Mouse (Mus musculus): ENCODE results near the gene Slc25a36. TPM values are rescaled to one million over a fixed set of nuclear protein-coding genes. Genes with fewer than 3 reads are reported as not detected.

The Slc25a36 gene
- polyA plus RNA-seq, 1 experiment from 2014 or later: 69.3 TPM

GRCm38 (mm10) chr9:97041633-97042032 lies 69.3 kb downstream of the Slc25a36 start:
- Histone ChIP-seq H3K4me3 (ENCODE audit: low read depth, low read length) (no peak overlapping the region), H3K4me2 (ENCODE audit: low read length) (no peak overlapping the region), H3K9me3 (replicated peaks; ENCODE audit: control insufficient read depth, low read length, poor library complexity, severe bottlenecking) (no peaks in the 10 kb centered on the region), H3K4me1 (ENCODE audit: control insufficient read depth, insufficient read depth, low read length) (no peaks in the 10 kb centered on the region), H3K9ac (ENCODE audit: low read depth, low read length) (no peak overlapping the region), H3K36me3 (ENCODE audit: control insufficient read depth, insufficient read depth, low read length) (no peaks in the 10 kb centered on the region), H3K27ac (ENCODE audit: low read length) (no peak overlapping the region), H3K27me3 (ENCODE audit: control insufficient read depth, insufficient read depth, low read depth, low read length) (no peaks in the 10 kb centered on the region)
- 58% methylated on average over 8 of the region's 8 CpGs for WGBS
- ATAC-seq: no peak

GRCm38 (mm10) chr9:97038010-97038409 lies 72.9 kb downstream of the Slc25a36 start:
- no peaks in the 10 kb centered on the region for H3K9me3 ChIP-seq (replicated peaks; ENCODE audit: control insufficient read depth, low read length, poor library complexity, severe bottlenecking)
- no peak for ATAC-seq
- WGBS: 91% methylated on average over 3 of the region's 3 CpGs
- H3K4me3 ChIP-seq (ENCODE audit: low read depth, low read length): no peak overlapping the region
- no peaks in the 10 kb centered on the region for H3K36me3 ChIP-seq (ENCODE audit: control insufficient read depth, insufficient read depth, low read length)
- H3K27ac ChIP-seq (ENCODE audit: low read length): no peak overlapping the region
- H3K4me2 ChIP-seq (ENCODE audit: low read length): no peak overlapping the region
- no peak overlapping the region for H3K9ac ChIP-seq (ENCODE audit: low read depth, low read length)
- H3K27me3 ChIP-seq (ENCODE audit: control insufficient read depth, insufficient read depth, low read depth, low read length): no peaks in the 10 kb centered on the region
- no peaks in the 10 kb centered on the region for H3K4me1 ChIP-seq (ENCODE audit: control insufficient read depth, insufficient read depth, low read length)

GRCm38 (mm10) chr9:97036656-97037055 lies 74.3 kb downstream of the Slc25a36 start:
- no peak for ATAC-seq
- H3K4me3 ChIP-seq (ENCODE audit: low read depth, low read length): no peak overlapping the region
- 75% methylated on average over 7 of the region's 7 CpGs for WGBS

GRCm38 (mm10) chr9:97027361-97027760 lies 83.6 kb downstream of the Slc25a36 start:
- Histone ChIP-seq H3K4me1 (ENCODE audit: control insufficient read depth, insufficient read depth, low read length) (no peaks in the 10 kb centered on the region), H3K36me3 (ENCODE audit: control insufficient read depth, insufficient read depth, low read length) (no peaks in the 10 kb centered on the region), H3K27me3 (ENCODE audit: control insufficient read depth, insufficient read depth, low read depth, low read length) (no peaks in the 10 kb centered on the region), H3K4me2 (ENCODE audit: low read length) (no peak overlapping the region), H3K4me3 (ENCODE audit: low read depth, low read length) (no peak overlapping the region), H3K27ac (ENCODE audit: low read length) (no peak overlapping the region), H3K9me3 (replicated peaks; ENCODE audit: control insufficient read depth, low read length, poor library complexity, severe bottlenecking) (no peaks in the 10 kb centered on the region), H3K9ac (ENCODE audit: low read depth, low read length) (no peak overlapping the region)
- ATAC-seq: no peak
- WGBS: 83% methylated on average over 12 of the region's 12 CpGs

More at GRCm38 (mm10) chr9:97036656-97037055, 74.3 kb downstream of the Slc25a36 start:
- Histone ChIP-seq H3K4me2 (ENCODE audit: low read length) (no peak overlapping the region), H3K9ac (ENCODE audit: low read depth, low read length) (no peak overlapping the region), H3K36me3 (ENCODE audit: control insufficient read depth, insufficient read depth, low read length) (no peaks in the 10 kb centered on the region), H3K27ac (ENCODE audit: low read length) (no peak overlapping the region), H3K27me3 (ENCODE audit: control insufficient read depth, insufficient read depth, low read depth, low read length) (no peaks in the 10 kb centered on the region), H3K4me1 (ENCODE audit: control insufficient read depth, insufficient read depth, low read length) (no peaks in the 10 kb centered on the region), H3K9me3 (replicated peaks; ENCODE audit: control insufficient read depth, low read length, poor library complexity, severe bottlenecking) (no peaks in the 10 kb centered on the region)

GRCm38 (mm10) chr9:97026006-97026405 lies 85.0 kb downstream of the Slc25a36 start:
- 91% methylated on average over 4 of the region's 4 CpGs for WGBS
- no peaks in the 10 kb centered on the region for H3K4me1 ChIP-seq (ENCODE audit: control insufficient read depth, insufficient read depth, low read length)
- no peaks in the 10 kb centered on the region for H3K27me3 ChIP-seq (ENCODE audit: control insufficient read depth, insufficient read depth, low read depth, low read length)
- H3K4me2 ChIP-seq (ENCODE audit: low read length): no peak overlapping the region
- no peaks in the 10 kb centered on the region for H3K9me3 ChIP-seq (replicated peaks; ENCODE audit: control insufficient read depth, low read length, poor library complexity, severe bottlenecking)
- no peak for ATAC-seq
- H3K4me3 ChIP-seq (ENCODE audit: low read depth, low read length): no peak overlapping the region
- no peaks in the 10 kb centered on the region for H3K36me3 ChIP-seq (ENCODE audit: control insufficient read depth, insufficient read depth, low read length)
- no peak overlapping the region for H3K27ac ChIP-seq (ENCODE audit: low read length)
- no peak overlapping the region for H3K9ac ChIP-seq (ENCODE audit: low read depth, low read length)

Other genes with a start within 250 kb of the Slc25a36 start
- gene Pxylp1, start 218.5 kb downstream of the Slc25a36 start, polyA plus RNA-seq (2015; fragmentation: Nextera tagmentation; extraction: Ambion mirVana): 39.3 and 47.8 TPM in 2 replicates
- 23.5 and 28.3 TPM in 2 replicates for gene Spsb4, start 92.3 kb downstream of the Slc25a36 start, polyA plus RNA-seq (2015; fragmentation: Nextera tagmentation; extraction: Ambion mirVana)

All from midbrain, embryonic 16.5 days (tissue).